Mouse (Mus musculus) kidney, adult 2 months (tissue): ENCODE results near the gene Lmo4.

Experiments used
- CTCF ChIP-seq: fragments of 200-500 bp; conservative IDR thresholded peaks from 2 replicates; pipeline ENCODE4 v1.5.1; 2011; ENCODE audit warnings: low read depth, mild to moderate bottlenecking, control low read depth, low read length, moderate library complexity, mixed read lengths; ENCODE audit not compliant: insufficient read depth, insufficient read length
- POLR2A ChIP-seq: fragments of 200-500 bp; IDR thresholded peaks from one replicate; pipeline ENCODE4 v1.6.1; 2011; ENCODE audit warnings: low read depth, low read length, control low read depth

GRCm38 (mm10) chr3:144206942-144207341, 1.9 kb upstream of the Lmo4 start:
- TF ChIP-seq CTCF (no peak), POLR2A (no peak)
